Mouse (Mus musculus) olfactory bulb, adult 2 months (tissue): ENCODE measurements at regions not wholly inside any gene's neighbourhood (a gene's known extent, or its start where the extent isn't known, plus 50 kb on each side); places are given as distances from the start of the nearest gene placed in this dataset.

Experiments
- CTCF ChIP-seq: fragments of 200-500 bp; IDR thresholded peaks from 2 replicates; pipeline ENCODE4 v1.5.1; 2012; ENCODE audit warnings: low read depth, mild to moderate bottlenecking, low read length, moderate library complexity; ENCODE audit not compliant: insufficient read depth
- POLR2A ChIP-seq: fragments of 200-500 bp; IDR thresholded peaks from 2 replicates; pipeline ENCODE4 v1.6.1; 2012; ENCODE audit warnings: mild to moderate bottlenecking, low read depth, low read length, moderate library complexity; ENCODE audit not compliant: insufficient read depth

DNA sequence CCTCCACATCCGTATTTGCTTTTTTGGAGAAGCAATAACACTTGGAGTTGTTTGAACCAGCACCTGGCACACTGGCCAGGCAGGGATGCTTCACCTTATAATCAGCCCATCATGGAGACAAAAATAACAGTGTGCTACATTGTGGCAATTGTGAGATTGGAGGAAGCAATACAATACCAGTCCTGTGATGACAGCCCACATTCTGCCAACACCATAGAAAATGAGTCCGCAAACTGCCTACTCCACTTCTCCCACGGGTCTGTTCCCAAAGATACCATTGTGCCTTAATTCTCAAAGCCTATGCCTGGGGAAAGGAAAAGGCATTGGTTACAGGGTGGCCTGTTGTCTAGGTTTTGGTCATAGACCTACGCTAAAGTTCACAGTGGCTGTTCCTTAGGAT, 194.9 kb downstream of the Csl start:
- TF ChIP-seq CTCF = no peak
- TF ChIP-seq POLR2A = no peak
